Mouse (Mus musculus): ENCODE data around the gene E4f1. TPM values are rescaled to one million over a fixed set of nuclear protein-coding genes. Genes with fewer than 3 reads are reported as not detected.

Gene E4f1
- polyA plus RNA-seq, 1 experiment, result 79.4 TPM

GRCm38 (mm10) chr17:24451220-24451619 is 18.9 kb downstream of the E4f1 start:
- Histone ChIP-seq H3K27ac (ENCODE audit: insufficient read depth, low read length) (no peak overlapping the region), H3K27me3 (ENCODE audit: control insufficient read depth, insufficient read depth, low read length) (no peaks in the 10 kb centered on the region), H3K4me3 (replicated peaks; ENCODE audit: insufficient read depth, low read depth, low read length) (no peak overlapping the region), H3K4me1 (ENCODE audit: control insufficient read depth, insufficient read depth, low read length) (no peaks in the 10 kb centered on the region)
- TF ChIP-seq POLR2A (IDR thresholded peaks at IDR 0.05; ENCODE audit: borderline replicate concordance, insufficient read depth, low read length) (no peak), CTCF (IDR thresholded peaks at IDR 0.05; ENCODE audit: borderline replicate concordance, insufficient read depth, low read depth, low read length) (no peak)
- WGBS, result 93% methylated on average over 6 of the region's 6 CpGs
- DNase-seq, result no peak

GRCm38 (mm10) chr17:24449507-24449906 is 20.6 kb downstream of the E4f1 start:
- 89% methylated on average over 6 of the region's 6 CpGs for WGBS

GRCm38 (mm10) chr17:24446590-24446989 is 23.5 kb downstream of the E4f1 start:
- Histone ChIP-seq H3K4me1 (ENCODE audit: control insufficient read depth, insufficient read depth, low read length) (peaks cover 30% of the 10 kb centered on the region), H3K27me3 (ENCODE audit: control insufficient read depth, insufficient read depth, low read length) (no peaks in the 10 kb centered on the region), H3K4me3 (replicated peaks; ENCODE audit: insufficient read depth, low read depth, low read length) (no peak overlapping the region), H3K27ac (ENCODE audit: insufficient read depth, low read length) (no peak overlapping the region)
- DNase-seq, result no peak
- TF ChIP-seq POLR2A (IDR thresholded peaks at IDR 0.05; ENCODE audit: borderline replicate concordance, insufficient read depth, low read length) (no peak), CTCF (IDR thresholded peaks at IDR 0.05; ENCODE audit: borderline replicate concordance, insufficient read depth, low read depth, low read length) (no peak)
- WGBS, result 80% methylated on average over 8 of the region's 8 CpGs

More at GRCm38 (mm10) chr17:24449507-24449906, 20.6 kb downstream of the E4f1 start:
- DNase-seq, result no peak
- Histone ChIP-seq H3K4me1 (ENCODE audit: control insufficient read depth, insufficient read depth, low read length) (peaks cover 2% of the 10 kb centered on the region), H3K27ac (ENCODE audit: insufficient read depth, low read length) (no peak overlapping the region), H3K27me3 (ENCODE audit: control insufficient read depth, insufficient read depth, low read length) (no peaks in the 10 kb centered on the region), H3K4me3 (replicated peaks; ENCODE audit: insufficient read depth, low read depth, low read length) (no peak overlapping the region)
- TF ChIP-seq POLR2A (IDR thresholded peaks at IDR 0.05; ENCODE audit: borderline replicate concordance, insufficient read depth, low read length), result no peak
- TF ChIP-seq CTCF (IDR thresholded peaks at IDR 0.05; ENCODE audit: borderline replicate concordance, insufficient read depth, low read depth, low read length), result no peak

- Histone ChIP-seq H3K27me3 (ENCODE audit: control insufficient read depth, insufficient read depth, low read length) (no peaks in the 10 kb centered on the region), H3K4me3 (replicated peaks; ENCODE audit: insufficient read depth, low read depth, low read length) (no peak overlapping the region), H3K4me1 (ENCODE audit: control insufficient read depth, insufficient read depth, low read length) (peaks cover 37% of the 10 kb centered on the region), H3K27ac (ENCODE audit: insufficient read depth, low read length) (peak overlapping the region; percentile 35)
- TF ChIP-seq CTCF (IDR thresholded peaks at IDR 0.05; ENCODE audit: borderline replicate concordance, insufficient read depth, low read depth, low read length), result no peak
- TF ChIP-seq POLR2A (IDR thresholded peaks at IDR 0.05; ENCODE audit: borderline replicate concordance, insufficient read depth, low read length), result no peak
- WGBS, result 28% methylated on average over 4 of the region's 4 CpGs
- peak; percentile 83 to 86 for DNase-seq
Measured at GRCm38 (mm10) chr17:24443409-24443808, 26.7 kb downstream of the E4f1 start.

GRCm38 (mm10) chr17:24442632-24443155 is 27.4 kb downstream of the E4f1 start, which contains the start of gene Dnase1l2:
Gene Dnase1l2, minus strand, starts transcription at chr17:24443105.
- WGBS, result 22% methylated on average over 7 of the region's 7 CpGs
- TF ChIP-seq CTCF (IDR thresholded peaks at IDR 0.05; ENCODE audit: borderline replicate concordance, insufficient read depth, low read depth, low read length), result no peak
- no peak for TF ChIP-seq POLR2A (IDR thresholded peaks at IDR 0.05; ENCODE audit: borderline replicate concordance, insufficient read depth, low read length)
- no peak within 1 kb of the TSS for H3K4me3 ChIP-seq (replicated peaks; ENCODE audit: insufficient read depth, low read depth, low read length)

GRCm38 (mm10) chr17:24442107-24442506 is 28.0 kb downstream of the E4f1 start:
- Histone ChIP-seq H3K27me3 (ENCODE audit: control insufficient read depth, insufficient read depth, low read length) (no peaks in the 10 kb centered on the region), H3K4me1 (ENCODE audit: control insufficient read depth, insufficient read depth, low read length) (peaks cover 37% of the 10 kb centered on the region), H3K4me3 (replicated peaks; ENCODE audit: insufficient read depth, low read depth, low read length) (no peak overlapping the region), H3K27ac (ENCODE audit: insufficient read depth, low read length) (peak overlapping the region; percentile 29; the same call in 1 of the 2 replicates)
- DNase-seq, result no peak
- no peak for TF ChIP-seq CTCF (IDR thresholded peaks at IDR 0.05; ENCODE audit: borderline replicate concordance, insufficient read depth, low read depth, low read length)
- 67% methylated on average over 14 of the region's 14 CpGs for WGBS

More at GRCm38 (mm10) chr17:24442632-24443155, 27.4 kb downstream of the E4f1 start, which contains the start of gene Dnase1l2:
- peak; percentile 50 to 59 for DNase-seq
- Histone ChIP-seq H3K27me3 (ENCODE audit: control insufficient read depth, insufficient read depth, low read length) (no peaks in the 10 kb centered on the region), H3K27ac (ENCODE audit: insufficient read depth, low read length) (peak within 1 kb of the TSS; percentile 35), H3K4me1 (ENCODE audit: control insufficient read depth, insufficient read depth, low read length) (peaks cover 37% of the 10 kb centered on the region)

GRCm38 (mm10) chr17:24441148-24441547 is 29.0 kb downstream of the E4f1 start:
- WGBS, result 14% methylated on average over 2 of the region's 2 CpGs
- DNase-seq, result no peak
- Histone ChIP-seq H3K4me3 (replicated peaks; ENCODE audit: insufficient read depth, low read depth, low read length) (no peak overlapping the region), H3K27ac (ENCODE audit: insufficient read depth, low read length) (no peak overlapping the region), H3K4me1 (ENCODE audit: control insufficient read depth, insufficient read depth, low read length) (peaks cover 40% of the 10 kb centered on the region), H3K27me3 (ENCODE audit: control insufficient read depth, insufficient read depth, low read length) (no peaks in the 10 kb centered on the region)
- TF ChIP-seq POLR2A (IDR thresholded peaks at IDR 0.05; ENCODE audit: borderline replicate concordance, insufficient read depth, low read length) (no peak), CTCF (IDR thresholded peaks at IDR 0.05; ENCODE audit: borderline replicate concordance, insufficient read depth, low read depth, low read length) (no peak)

- no peak for TF ChIP-seq POLR2A (IDR thresholded peaks at IDR 0.05; ENCODE audit: borderline replicate concordance, insufficient read depth, low read length)
- TF ChIP-seq CTCF (IDR thresholded peaks at IDR 0.05; ENCODE audit: borderline replicate concordance, insufficient read depth, low read depth, low read length), result no peak
- H3K27me3 ChIP-seq (ENCODE audit: control insufficient read depth, insufficient read depth, low read length), result no peaks in the 10 kb centered on the region
- DNase-seq, result no peak
- H3K4me1 ChIP-seq (ENCODE audit: control insufficient read depth, insufficient read depth, low read length), result peaks cover 40% of the 10 kb centered on the region
- 80% methylated on average over 8 of the region's 8 CpGs for WGBS
- no peak overlapping the region for H3K27ac ChIP-seq (ENCODE audit: insufficient read depth, low read length)
- no peak overlapping the region for H3K4me3 ChIP-seq (replicated peaks; ENCODE audit: insufficient read depth, low read depth, low read length)
Measured at GRCm38 (mm10) chr17:24440377-24440776, 29.7 kb downstream of the E4f1 start.

All from cerebellum, adult 2 months (tissue).